Mouse (Mus musculus): ENCODE data around the gene Mafk. TPM values are rescaled to one million over a fixed set of nuclear protein-coding genes. Genes with fewer than 3 reads are reported as not detected.

Gene Mafk
- total RNA-seq, 2 experiments from 2014 or later: 19.5 to 33.9 TPM

- DNase-seq (ENCODE audit: low spot score): peak; percentile 24
Measured at GRCm38 (mm10) chr5:139796001-139796620, 4.8 kb downstream of the Mafk start.

GRCm38 (mm10) chr5:139796900-139797299, 5.6 kb downstream of the Mafk start:
- peak; percentile 96 for DNase-seq (ENCODE audit: low spot score)

GRCm38 (mm10) chr5:139797473-139798167, 6.3 kb downstream of the Mafk start:
- peak; percentile 87 for DNase-seq (ENCODE audit: low spot score)

DNA sequence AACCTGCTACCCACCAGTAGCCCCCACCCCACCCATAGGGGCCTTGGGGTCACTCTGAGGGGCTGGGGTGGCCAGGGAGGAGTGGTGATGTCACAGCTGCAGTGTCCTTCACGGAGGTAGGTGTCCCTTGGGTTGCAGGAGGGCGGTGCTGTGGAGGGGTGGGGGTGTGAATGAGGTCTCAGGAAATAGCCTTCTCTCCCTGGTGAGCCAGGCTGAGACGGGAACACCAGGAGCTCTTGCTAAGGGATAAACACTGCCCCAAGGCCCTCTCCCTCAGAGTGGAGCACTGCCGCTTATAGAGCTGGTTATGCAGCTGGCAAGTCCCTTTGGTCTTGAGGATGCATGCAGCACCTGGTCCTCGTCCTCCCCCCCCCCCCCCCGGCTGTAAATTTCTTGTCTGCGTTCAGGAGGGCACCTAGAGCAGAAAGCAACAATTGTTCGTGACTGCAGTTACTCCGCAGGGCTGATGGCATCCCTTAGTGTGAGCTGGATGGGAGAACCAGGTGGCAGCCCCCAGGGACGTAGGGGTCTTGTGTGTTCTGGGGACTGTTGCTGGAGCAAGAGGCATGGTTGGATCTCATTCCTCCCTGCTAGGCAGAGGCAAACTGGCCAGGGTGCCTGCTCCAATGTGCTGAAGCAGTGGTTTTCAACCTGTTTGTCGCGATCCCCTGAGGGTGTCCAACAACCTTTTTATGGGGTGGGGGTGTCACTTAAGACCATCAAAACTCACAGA, 7.0 kb downstream of the Mafk start:
- peak; percentile 58 for DNase-seq (ENCODE audit: low spot score)

GRCm38 (mm10) chr5:139799041-139799440, 7.7 kb downstream of the Mafk start:
- no peak for DNase-seq (ENCODE audit: low spot score)

- no peak for DNase-seq (ENCODE audit: low spot score)
Measured at GRCm38 (mm10) chr5:139799801-139800590, 8.7 kb downstream of the Mafk start.

- DNase-seq (ENCODE audit: low spot score): no peak
Measured at GRCm38 (mm10) chr5:139801231-139801630, 9.9 kb downstream of the Mafk start.

DNA sequence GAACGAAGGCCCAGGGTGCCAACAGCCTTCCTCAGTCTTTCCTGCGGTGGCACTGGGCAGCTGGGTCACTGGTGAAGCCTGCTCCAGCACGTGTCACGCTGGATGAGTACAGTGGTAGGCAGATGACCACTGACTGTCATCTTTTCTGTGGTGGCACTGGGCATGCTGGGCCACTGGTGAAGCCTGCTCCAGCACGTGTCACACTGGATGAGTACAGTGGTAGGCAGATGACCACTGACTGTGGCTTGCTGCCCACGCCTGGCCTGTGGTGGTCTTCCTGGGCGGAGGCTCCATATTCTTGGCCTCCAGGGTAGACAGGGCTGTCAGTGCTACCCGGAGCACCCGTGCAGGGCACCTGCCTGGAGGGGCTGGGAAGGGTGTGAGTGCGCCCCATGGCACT, 10.6 kb downstream of the Mafk start:
- no peak for DNase-seq (ENCODE audit: low spot score)

DNA sequence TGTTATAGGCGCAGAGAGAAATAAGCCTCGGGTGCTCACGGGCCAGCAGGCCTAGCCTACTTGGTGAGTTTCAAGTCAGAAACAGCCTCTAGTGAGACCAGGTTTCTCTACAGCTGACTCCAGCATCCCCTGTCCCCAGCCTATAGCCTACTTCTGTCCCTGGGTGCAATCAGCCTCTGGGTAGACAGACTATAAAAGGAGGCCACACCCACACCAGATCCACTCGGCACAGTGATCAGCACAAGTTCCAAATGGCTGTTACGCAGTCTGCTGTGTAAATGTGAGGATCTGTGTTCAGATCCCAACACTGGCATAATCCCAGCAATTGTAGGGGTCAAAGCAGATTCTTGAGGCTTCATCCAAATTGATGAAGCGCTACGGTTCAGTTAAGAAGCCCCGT, 11.9 kb downstream of the Mafk start:
- DNase-seq (ENCODE audit: low spot score): no peak

DNA sequence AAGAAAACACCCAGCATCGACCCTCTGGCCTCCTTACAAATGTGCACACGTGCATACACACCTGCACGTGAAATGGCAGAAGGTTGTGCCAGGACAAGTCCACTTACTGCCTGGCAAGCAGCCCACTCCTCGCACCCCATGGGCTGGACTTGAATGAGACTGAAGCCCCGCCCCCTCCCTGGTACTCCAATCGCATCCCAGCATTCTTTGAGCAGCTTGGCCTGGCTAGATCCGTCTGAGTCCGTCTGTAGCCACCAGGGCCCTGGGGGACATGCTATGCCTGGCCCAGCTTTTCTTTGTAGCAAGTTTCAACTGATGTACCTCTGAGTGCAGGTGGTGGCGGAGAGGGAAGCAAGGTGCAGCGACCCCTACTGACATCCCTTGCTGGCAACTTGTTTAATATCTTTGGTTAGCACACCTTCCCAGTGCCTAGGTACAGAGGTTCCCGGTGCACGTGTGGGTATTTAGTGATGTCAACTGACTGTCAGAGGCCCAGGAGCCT, 12.3 kb downstream of the Mafk start:
- DNase-seq (ENCODE audit: low spot score): no peak

- no peak for DNase-seq (ENCODE audit: low spot score)
Measured at GRCm38 (mm10) chr5:139804107-139804551, 12.8 kb downstream of the Mafk start.

DNA sequence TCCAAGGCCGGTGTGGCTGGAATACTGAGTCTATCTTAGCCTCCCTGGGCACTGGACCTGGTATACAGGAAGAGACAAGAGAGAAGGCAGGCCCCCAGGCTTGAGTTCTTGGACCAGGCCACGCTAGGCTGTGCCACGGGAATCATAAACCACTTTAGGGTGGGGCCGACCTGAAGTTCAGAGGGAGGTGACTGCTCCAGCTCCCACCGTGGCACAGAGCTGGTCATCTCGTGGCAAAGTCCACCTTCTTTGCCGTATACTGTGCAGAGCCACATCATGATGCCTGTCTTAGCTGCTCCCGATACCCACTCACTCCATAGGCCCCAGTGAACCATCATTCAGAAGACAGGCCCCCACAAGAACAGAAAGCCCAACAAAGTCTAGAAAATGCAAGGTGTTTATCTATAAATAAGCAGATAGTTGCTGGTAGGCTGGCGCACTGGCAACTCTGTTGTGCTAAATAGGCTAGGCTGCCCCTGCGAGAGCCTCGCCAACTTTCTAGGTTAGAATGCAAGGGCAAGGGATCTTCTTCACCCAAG, 13.3 kb downstream of the Mafk start:
- DNase-seq (ENCODE audit: low spot score): no peak

GRCm38 (mm10) chr5:139805924-139806323, 14.6 kb downstream of the Mafk start:
- DNase-seq (ENCODE audit: low spot score): no peak

DNA sequence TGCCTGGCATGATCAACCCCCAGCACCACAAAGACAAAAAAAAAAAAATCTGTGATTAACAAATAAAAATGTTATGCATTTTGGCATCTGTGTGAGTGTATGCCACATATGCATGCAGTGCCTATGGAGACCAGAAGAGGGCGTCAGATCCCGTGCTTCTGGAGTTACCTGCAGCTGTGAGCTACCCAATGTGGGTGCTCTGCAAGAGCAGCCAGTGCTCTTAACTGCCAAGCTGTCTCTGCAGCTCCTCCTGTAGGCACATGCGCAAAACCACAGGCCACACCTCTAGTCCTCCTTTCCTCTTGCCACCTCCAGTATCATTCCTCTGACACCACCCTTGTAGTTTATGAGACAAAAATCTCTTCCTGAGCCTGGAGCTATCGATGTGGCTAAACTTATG, 18.1 kb downstream of the Mafk start:
- no peak for DNase-seq (ENCODE audit: low spot score)

- no peak for DNase-seq (ENCODE audit: low spot score)
Measured at GRCm38 (mm10) chr5:139811677-139812397, 20.5 kb downstream of the Mafk start.

- DNase-seq (ENCODE audit: low spot score): no peak
Measured at GRCm38 (mm10) chr5:139812398-139813125, 21.2 kb downstream of the Mafk start.

GRCm38 (mm10) chr5:139813126-139813490, 21.8 kb downstream of the Mafk start:
- DNase-seq (ENCODE audit: low spot score): no peak

DNA sequence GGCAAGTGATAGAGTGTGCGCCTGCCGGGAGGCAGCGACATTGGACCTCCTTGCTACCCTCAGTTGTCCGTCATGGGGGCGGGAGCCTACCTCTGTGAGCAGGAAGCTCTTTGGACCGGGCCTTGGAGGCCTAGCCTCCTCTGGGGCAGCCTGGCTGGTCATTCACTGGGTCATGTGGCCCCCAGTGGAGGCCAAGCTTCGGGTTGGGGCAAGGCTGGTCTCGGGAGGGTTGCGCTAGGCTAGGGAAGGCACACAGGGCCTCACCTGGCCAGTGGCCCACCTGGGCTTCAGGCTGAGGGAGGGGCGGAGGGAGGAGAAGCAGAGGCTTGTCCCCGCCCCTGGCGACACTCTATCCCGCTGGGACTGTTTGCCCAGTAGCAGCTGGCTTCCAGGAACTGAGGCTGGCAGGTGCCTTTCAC, 22.7 kb downstream of the Mafk start:
- no peak for DNase-seq (ENCODE audit: low spot score)

DNA sequence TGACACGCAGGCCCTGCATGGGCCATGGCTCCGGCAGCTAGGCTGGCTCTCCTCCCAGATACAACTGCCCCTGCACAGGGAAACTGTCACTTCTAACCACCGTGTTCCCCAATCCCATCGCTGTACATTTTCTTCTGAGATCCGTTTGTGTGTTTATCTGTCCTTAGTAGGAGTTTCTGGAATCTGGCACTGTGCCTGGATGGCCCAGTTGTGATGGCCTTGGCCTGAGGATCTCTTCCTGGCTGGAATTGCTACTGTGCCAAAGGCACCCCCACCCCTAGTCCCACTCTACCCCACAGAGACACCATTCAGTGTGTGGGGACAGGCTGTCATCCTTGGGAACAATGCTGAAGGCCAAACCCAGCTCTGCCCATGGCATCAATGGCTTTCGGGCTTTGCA, 24.7 kb downstream of the Mafk start:
- DNase-seq (ENCODE audit: low spot score): no peak

GRCm38 (mm10) chr5:139816445-139816844, 25.1 kb downstream of the Mafk start:
- DNase-seq (ENCODE audit: low spot score): no peak

All from gastrocnemius, adult 18-20 months (tissue).